In the genomic region with DNA sequence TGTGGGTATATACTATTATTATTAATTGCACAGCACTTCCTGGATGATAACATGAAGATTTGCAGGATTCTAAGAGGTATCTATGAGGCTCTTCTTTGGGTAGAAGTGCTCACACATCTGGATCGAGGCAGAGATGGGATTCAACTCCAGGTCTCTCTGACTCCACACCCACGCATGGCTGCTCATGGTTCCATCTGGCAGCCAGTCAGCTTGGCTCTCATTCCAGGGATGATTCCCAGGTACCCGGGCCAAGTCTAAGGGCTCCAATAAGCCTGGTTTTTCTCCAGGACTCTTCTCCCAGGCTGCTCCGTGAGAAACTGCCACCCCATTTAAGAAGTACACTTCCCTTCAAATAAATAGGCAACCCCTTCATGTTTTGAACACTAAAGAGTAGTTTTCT, we compare ENCODE assay signal across 10 mouse cellular contexts.
A peak's percentile ranks its signal among the peaks of the same experiment; 100 is the strongest.
DNase-seq lines count a peak whose midpoint lies in the region; ATAC-seq lines count a peak whose summit lies in the region.
"Had no signal": no experiment of that assay in that cellular context is flagged by ENCODE, and none has a peak within 500 bp of the region (broad histone marks: within the 10 kb centered on the region; RNA-seq: fewer than 3 reads in every experiment).

No protein-coding gene starts in this region.

- ATAC-seq in forebrain, embryonic 16.5 days = 0 out of 2 replicates have a peak, but pooled peaks have one; percentile 34

- peaks cover 17% of the 10 kb centered on the region for H3K4me1 ChIP-seq in forebrain, embryonic 16.5 days (replicated peaks; ENCODE audit: control insufficient read depth, insufficient read depth, low read length)
- H3K4me1 ChIP-seq in forebrain, embryonic 10.5 days = peaks cover 28% of the 10 kb centered on the region

- no peaks in the 10 kb centered on the region for H3K27me3 ChIP-seq in forebrain, embryonic 16.5 days (replicated peaks; ENCODE audit: control insufficient read depth, insufficient read depth, low read length)
- peaks cover 17% of the 10 kb centered on the region for H3K27me3 ChIP-seq in forebrain, embryonic 10.5 days (ENCODE audit: poor library complexity, severe bottlenecking)
- H3K27me3 ChIP-seq: CH12.LX; neural tube, embryonic 12.5 days had no signal

- no peak overlapping the region for H3K4me3 ChIP-seq in forebrain, embryonic 16.5 days (replicated peaks; ENCODE audit: low read length)
- no peak overlapping the region for H3K4me3 ChIP-seq in forebrain, embryonic 10.5 days
- H3K4me3 ChIP-seq: neural tube, embryonic 12.5 days had no signal

- H3K9me3 ChIP-seq in forebrain, embryonic 16.5 days (ENCODE audit: control insufficient read depth, low read length) = no peaks in the 10 kb centered on the region
- H3K9me3 ChIP-seq in forebrain, embryonic 10.5 days = no peaks in the 10 kb centered on the region
- H3K9me3 ChIP-seq: neural tube, embryonic 12.5 days had no signal

- WGBS in forebrain, embryonic 16.5 days = 38% methylated on average over 4 of the region's 4 CpGs
- WGBS in forebrain, embryonic 10.5 days = 89% methylated on average over 4 of the region's 4 CpGs

- H3K36me3 ChIP-seq in forebrain, embryonic 16.5 days (ENCODE audit: control insufficient read depth, insufficient read depth) = no peaks in the 10 kb centered on the region
- no peaks in the 10 kb centered on the region for H3K36me3 ChIP-seq in forebrain, embryonic 10.5 days (replicated peaks)
- H3K36me3 ChIP-seq: neural tube, embryonic 12.5 days had no signal

- DNase-seq in forebrain, embryonic 10.5 days (ENCODE audit: extremely low spot score, low spot score) = no peak
- peak; percentile 39 for DNase-seq in MN1 (ENCODE audit: low spot score)
- DNase-seq in gastrocnemius, adult 18-20 months (ENCODE audit: low spot score) = peak; percentile 63
- peak; percentile 32 to 45 for DNase-seq in kidney, postnatal 4 days
- DNase-seq in thymus, postnatal 36 days = no peak
- no peak for DNase-seq in adrenal gland, postnatal 4 days (ENCODE audit: low spot score in 2 of 2)
- DNase-seq in natural killer cell, adult 2 months (ENCODE audit: low spot score in 2 of 2) = no peak

- H3K27ac ChIP-seq in forebrain, embryonic 16.5 days (ENCODE audit: low read length) = peak overlapping the region; percentile 1; the same call in 1 of the 2 replicates
- no peak overlapping the region for H3K27ac ChIP-seq in forebrain, embryonic 10.5 days
- H3K27ac ChIP-seq: neural tube, embryonic 12.5 days had no signal

- no peak overlapping the region for H3K4me2 ChIP-seq in forebrain, embryonic 16.5 days (ENCODE audit: low read length)
- H3K4me2 ChIP-seq: neural tube, embryonic 12.5 days had no signal

- no peak overlapping the region for H3K9ac ChIP-seq in forebrain, embryonic 16.5 days (replicated peaks; ENCODE audit: low read depth, low read length)
- H3K9ac ChIP-seq: neural tube, embryonic 12.5 days had no signal

Comparison
In these comparisons a context has a peak if more than half of its experiments do, and no peak if none do; other contexts are left out.
1. DNase-seq: peak in MN1 (single experiment), gastrocnemius, adult 18-20 months (single experiment) and kidney, postnatal 4 days (2 of 2); none in forebrain, embryonic 10.5 days (single experiment), thymus, postnatal 36 days (0 of 2), adrenal gland, postnatal 4 days (0 of 2) and natural killer cell, adult 2 months (0 of 2).